Mouse (Mus musculus): ENCODE data around the gene A630023A22Rik. TPM values are rescaled to one million over a fixed set of nuclear protein-coding genes. Genes with fewer than 3 reads are reported as not detected.

The A630023A22Rik gene
- polyA plus RNA-seq, 1 experiment from 2014 or later = 1.3 TPM

GRCm38 (mm10) chr14:34091475-34091874 is 11.1 kb downstream of the A630023A22Rik start:
- no peak overlapping the region for H3K4me2 ChIP-seq (replicated peaks; ENCODE audit: low read depth)
- no peaks in the 10 kb centered on the region for H3K27me3 ChIP-seq (replicated peaks; ENCODE audit: control insufficient read depth, insufficient read depth, low read length)
- no peaks in the 10 kb centered on the region for H3K4me1 ChIP-seq (replicated peaks; ENCODE audit: control insufficient read depth, insufficient read depth, low read length)
- no peak overlapping the region for H3K4me3 ChIP-seq (ENCODE audit: low read depth, low read length)
- no peaks in the 10 kb centered on the region for H3K9me3 ChIP-seq (ENCODE audit: control insufficient read depth)
- H3K36me3 ChIP-seq (ENCODE audit: control insufficient read depth, insufficient read depth) = no peaks in the 10 kb centered on the region; the same call in 1 of the 2 replicates
- no peak for TF ChIP-seq CTCF (IDR thresholded peaks at IDR 0.05; ENCODE audit: low read depth)
- 76% methylated on average over 5 of the region's 5 CpGs for WGBS
- no peak overlapping the region for H3K9ac ChIP-seq (ENCODE audit: low read depth, low read length)
- no peak overlapping the region for H3K27ac ChIP-seq (ENCODE audit: low read depth, low read length)
- peak; percentile 70 for ATAC-seq

- TF ChIP-seq CTCF (IDR thresholded peaks at IDR 0.05; ENCODE audit: low read depth) = no peak
- Histone ChIP-seq H3K9ac (ENCODE audit: low read depth, low read length) (no peak overlapping the region), H3K4me2 (replicated peaks; ENCODE audit: low read depth) (no peak overlapping the region), H3K4me1 (replicated peaks; ENCODE audit: control insufficient read depth, insufficient read depth, low read length) (no peaks in the 10 kb centered on the region), H3K4me3 (ENCODE audit: low read depth, low read length) (no peak overlapping the region), H3K27ac (ENCODE audit: low read depth, low read length) (no peak overlapping the region), H3K9me3 (ENCODE audit: control insufficient read depth) (no peaks in the 10 kb centered on the region), H3K36me3 (ENCODE audit: control insufficient read depth, insufficient read depth) (no peaks in the 10 kb centered on the region; the same call in 1 of the 2 replicates), H3K27me3 (replicated peaks; ENCODE audit: control insufficient read depth, insufficient read depth, low read length) (no peaks in the 10 kb centered on the region)
- WGBS = 83% methylated on average over 8 of the region's 8 CpGs
- ATAC-seq = no peak
Observed at GRCm38 (mm10) chr14:34089796-34090195, 12.8 kb downstream of the A630023A22Rik start.

GRCm38 (mm10) chr14:34087856-34088398 is 14.6 kb downstream of the A630023A22Rik start:
- Histone ChIP-seq H3K36me3 (ENCODE audit: control insufficient read depth, insufficient read depth) (no peaks in the 10 kb centered on the region; the same call in 1 of the 2 replicates), H3K9ac (ENCODE audit: low read depth, low read length) (no peak overlapping the region), H3K27ac (ENCODE audit: low read depth, low read length) (no peak overlapping the region), H3K4me2 (replicated peaks; ENCODE audit: low read depth) (no peak overlapping the region), H3K4me3 (ENCODE audit: low read depth, low read length) (no peak overlapping the region), H3K4me1 (replicated peaks; ENCODE audit: control insufficient read depth, insufficient read depth, low read length) (no peaks in the 10 kb centered on the region), H3K9me3 (ENCODE audit: control insufficient read depth) (no peaks in the 10 kb centered on the region), H3K27me3 (replicated peaks; ENCODE audit: control insufficient read depth, insufficient read depth, low read length) (no peaks in the 10 kb centered on the region)
- 74% methylated on average over 2 of the region's 2 CpGs for WGBS
- ATAC-seq = no peak
- no peak for TF ChIP-seq CTCF (IDR thresholded peaks at IDR 0.05; ENCODE audit: low read depth)

- H3K4me3 ChIP-seq (ENCODE audit: low read depth, low read length) = no peak overlapping the region
- ATAC-seq = no peak
- H3K27me3 ChIP-seq (replicated peaks; ENCODE audit: control insufficient read depth, insufficient read depth, low read length) = no peaks in the 10 kb centered on the region
- H3K36me3 ChIP-seq (ENCODE audit: control insufficient read depth, insufficient read depth) = no peaks in the 10 kb centered on the region; the same call in 1 of the 2 replicates
- no peaks in the 10 kb centered on the region for H3K4me1 ChIP-seq (replicated peaks; ENCODE audit: control insufficient read depth, insufficient read depth, low read length)
- no peak for TF ChIP-seq CTCF (IDR thresholded peaks at IDR 0.05; ENCODE audit: low read depth)
- no peak overlapping the region for H3K9ac ChIP-seq (ENCODE audit: low read depth, low read length)
- no peaks in the 10 kb centered on the region for H3K9me3 ChIP-seq (ENCODE audit: control insufficient read depth)
- H3K27ac ChIP-seq (ENCODE audit: low read depth, low read length) = no peak overlapping the region
- WGBS = 68% methylated on average over 4 of the region's 4 CpGs
- no peak overlapping the region for H3K4me2 ChIP-seq (replicated peaks; ENCODE audit: low read depth)
Observed at GRCm38 (mm10) chr14:34086806-34087205, 15.7 kb downstream of the A630023A22Rik start.

- Histone ChIP-seq H3K36me3 (ENCODE audit: control insufficient read depth, insufficient read depth) (no peaks in the 10 kb centered on the region; the same call in 1 of the 2 replicates), H3K27ac (ENCODE audit: low read depth, low read length) (no peak within 1 kb of the TSS), H3K4me3 (ENCODE audit: low read depth, low read length) (no peak within 1 kb of the TSS), H3K9ac (ENCODE audit: low read depth, low read length) (no peak within 1 kb of the TSS), H3K9me3 (ENCODE audit: control insufficient read depth) (no peaks in the 10 kb centered on the region), H3K27me3 (replicated peaks; ENCODE audit: control insufficient read depth, insufficient read depth, low read length) (no peaks in the 10 kb centered on the region), H3K4me1 (replicated peaks; ENCODE audit: control insufficient read depth, insufficient read depth, low read length) (no peaks in the 10 kb centered on the region), H3K4me2 (replicated peaks; ENCODE audit: low read depth) (no peak within 1 kb of the TSS)
- 29% methylated on average over 4 of the region's 4 CpGs for WGBS
- no peak for ATAC-seq
- no peak for TF ChIP-seq CTCF (IDR thresholded peaks at IDR 0.05; ENCODE audit: low read depth)
Observed at GRCm38 (mm10) chr14:34085731-34086130, 16.8 kb downstream of the A630023A22Rik start, which contains the start of gene Anxa8. Gene Anxa8 (plus strand): TSS chr14:34085981.

GRCm38 (mm10) chr14:34080321-34080997 is 22.1 kb downstream of the A630023A22Rik start:
- H3K9me3 ChIP-seq (ENCODE audit: control insufficient read depth) = no peaks in the 10 kb centered on the region
- no peaks in the 10 kb centered on the region for H3K36me3 ChIP-seq (ENCODE audit: control insufficient read depth, insufficient read depth)
- peak; percentile 62 for ATAC-seq
- H3K27me3 ChIP-seq (replicated peaks; ENCODE audit: control insufficient read depth, insufficient read depth, low read length) = no peaks in the 10 kb centered on the region
- H3K4me3 ChIP-seq (ENCODE audit: low read depth, low read length) = no peak overlapping the region
- no peak overlapping the region for H3K4me2 ChIP-seq (replicated peaks; ENCODE audit: low read depth)
- no peak overlapping the region for H3K9ac ChIP-seq (ENCODE audit: low read depth, low read length)
- peak; percentile 96 for TF ChIP-seq CTCF (IDR thresholded peaks at IDR 0.05; ENCODE audit: low read depth)
- no peaks in the 10 kb centered on the region for H3K4me1 ChIP-seq (replicated peaks; ENCODE audit: control insufficient read depth, insufficient read depth, low read length)
- WGBS = 14% methylated on average over 11 of the region's 11 CpGs
- no peak overlapping the region for H3K27ac ChIP-seq (ENCODE audit: low read depth, low read length)

Measured in intestine, postnatal 0 days (tissue).